Mouse (Mus musculus): Measurements from ENCODE around the gene Oard1. TPM values are rescaled to one million over a fixed set of nuclear protein-coding genes. Genes with fewer than 3 reads are reported as not detected.
A peak's percentile ranks its signal among the peaks of the same experiment; 100 is the strongest.

Oard1 gene
- polyA plus RNA-seq, 1 experiment from 2014 or later, result 70.6 TPM

DNA sequence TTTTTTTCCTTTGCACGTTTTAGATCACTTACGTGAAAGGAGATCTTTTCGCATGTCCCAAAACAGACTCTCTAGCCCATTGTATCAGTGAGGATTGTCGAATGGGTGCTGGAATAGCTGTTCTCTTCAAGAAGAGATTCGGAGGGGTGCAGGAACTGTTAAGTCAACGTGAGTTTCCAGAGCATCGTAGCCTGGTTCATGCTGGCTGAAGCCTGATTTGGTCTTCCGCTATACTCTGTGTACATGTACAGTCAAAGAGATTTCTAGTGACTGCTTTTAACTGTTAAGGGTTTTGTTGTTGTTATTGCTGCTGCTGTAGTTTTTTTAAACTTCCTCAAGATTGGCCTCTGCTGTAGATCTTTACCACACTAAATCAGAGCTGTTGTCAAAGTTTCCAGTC lies 1.4 kb downstream of the Oard1 start:
- WGBS, result 23% methylated on average over 8 of the region's 8 CpGs
- Histone ChIP-seq H3K4me3 (peak overlapping the region; percentile 93), H3K9me3 (no peaks in the 10 kb centered on the region), H3K4me1 (peaks cover 27% of the 10 kb centered on the region), H3K36me3 (peaks cover 29% of the 10 kb centered on the region), H3K27ac (peak overlapping the region; percentile 98), H3K27me3 (no peaks in the 10 kb centered on the region), H3K9ac (peak overlapping the region; percentile 76), H3K4me2 (peak overlapping the region; percentile 77)
- ATAC-seq (ENCODE audit: borderline replicate concordance, extremely low read depth, low FRiP score, low TSS enrichment), result no peak

DNA sequence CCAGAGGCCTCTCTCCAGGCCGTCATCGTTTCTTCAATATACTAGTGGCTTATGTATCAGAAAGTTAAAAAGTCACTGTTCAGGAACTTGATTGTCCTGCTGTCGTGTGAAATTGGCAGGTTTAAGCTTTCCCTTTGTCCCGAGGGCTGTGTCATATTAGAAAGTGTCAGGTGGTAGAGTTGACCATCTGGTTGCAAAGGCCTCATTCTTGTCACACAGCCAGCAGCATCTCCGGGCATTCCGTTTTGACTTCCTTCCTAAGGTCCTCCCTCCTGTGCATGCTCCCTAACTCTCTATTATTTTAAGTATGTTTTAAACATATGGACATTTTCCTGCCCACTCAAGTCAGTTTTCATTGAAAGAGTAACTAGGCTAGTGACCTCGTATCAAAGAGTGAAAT lies 6.2 kb downstream of the Oard1 start:
- 61% methylated on average over 7 of the region's 7 CpGs for WGBS
- ATAC-seq (ENCODE audit: borderline replicate concordance, extremely low read depth, low FRiP score, low TSS enrichment), result no peak
- no peaks in the 10 kb centered on the region for H3K27me3 ChIP-seq
- H3K36me3 ChIP-seq, result peaks cover 33% of the 10 kb centered on the region
- no peak overlapping the region for H3K4me3 ChIP-seq
- H3K9ac ChIP-seq, result no peak overlapping the region
- H3K9me3 ChIP-seq, result no peaks in the 10 kb centered on the region
- H3K27ac ChIP-seq, result peak overlapping the region; percentile 45
- peaks cover 23% of the 10 kb centered on the region for H3K4me1 ChIP-seq
- no peak overlapping the region for H3K4me2 ChIP-seq

DNA sequence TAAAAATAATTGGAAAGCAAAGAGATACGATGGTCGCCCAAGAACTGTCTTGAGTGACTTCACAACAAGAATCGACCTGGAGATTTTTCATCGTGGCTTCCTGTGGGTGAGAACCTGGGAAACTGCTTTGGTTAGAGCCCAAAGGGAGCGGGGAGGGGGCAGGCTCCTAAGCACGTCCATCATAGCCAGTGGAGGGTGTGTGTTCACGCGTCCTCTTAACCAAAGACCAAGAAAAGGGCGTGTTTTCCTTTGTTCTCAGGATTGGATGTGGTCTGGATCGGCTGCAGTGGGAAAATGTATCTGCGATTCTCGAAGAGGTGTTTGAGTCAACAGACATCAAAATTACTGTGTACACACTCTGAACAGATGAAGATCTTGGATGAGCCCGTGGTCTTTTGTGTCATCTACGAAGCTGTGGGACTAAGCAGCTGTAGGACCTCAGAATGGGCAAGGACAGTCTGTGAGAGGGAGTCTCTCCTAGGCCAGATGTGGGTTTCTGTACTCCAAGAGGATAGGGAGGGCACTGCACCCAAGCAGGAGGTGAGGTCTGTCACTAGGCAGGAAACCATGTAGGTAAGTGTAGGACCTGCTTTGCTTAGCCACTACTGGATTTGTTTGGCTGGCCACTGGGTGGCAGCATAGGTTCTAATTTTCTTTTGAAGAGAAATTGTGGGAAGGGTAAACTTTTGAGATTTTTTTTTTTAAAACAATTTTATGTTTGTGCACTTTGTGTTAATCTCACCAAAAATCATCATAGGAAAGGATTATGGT lies 6.8 kb downstream of the Oard1 start:
- Histone ChIP-seq H3K4me2 (no peak overlapping the region), H3K27ac (peak overlapping the region; percentile 45), H3K4me3 (no peak overlapping the region), H3K27me3 (no peaks in the 10 kb centered on the region), H3K9me3 (no peaks in the 10 kb centered on the region), H3K4me1 (peaks cover 17% of the 10 kb centered on the region), H3K36me3 (peaks cover 33% of the 10 kb centered on the region), H3K9ac (no peak overlapping the region)
- no peak for ATAC-seq (ENCODE audit: borderline replicate concordance, extremely low read depth, low FRiP score, low TSS enrichment)
- 73% methylated on average over 14 of the region's 14 CpGs for whole genome bisulfite sequencing

DNA sequence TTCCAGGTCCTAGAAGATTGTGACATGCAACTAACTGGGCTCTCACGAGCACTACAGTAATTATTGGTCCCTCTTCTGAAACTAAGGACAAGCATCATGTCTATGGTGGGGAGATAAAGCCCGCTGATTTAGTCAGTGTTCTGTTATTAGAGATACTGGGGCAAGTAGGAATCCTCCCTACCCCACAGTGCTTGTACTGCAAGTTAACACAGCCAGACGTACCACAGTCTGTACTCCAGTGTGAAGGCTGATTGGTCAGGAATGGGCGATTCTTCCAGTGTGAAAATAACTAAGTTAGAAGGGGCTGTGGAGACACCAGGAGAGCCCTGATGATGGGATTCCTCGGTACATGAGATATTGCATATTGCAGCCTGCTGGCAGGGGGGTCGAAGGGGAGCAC lies 7.7 kb downstream of the Oard1 start:
- peaks cover 12% of the 10 kb centered on the region for H3K4me1 ChIP-seq
- H3K36me3 ChIP-seq, result peaks cover 32% of the 10 kb centered on the region
- H3K27ac ChIP-seq, result no peak overlapping the region
- 73% methylated on average over 6 of the region's 6 CpGs for WGBS
- H3K4me3 ChIP-seq, result no peak overlapping the region
- no peak overlapping the region for H3K4me2 ChIP-seq
- H3K27me3 ChIP-seq, result no peaks in the 10 kb centered on the region
- no peaks in the 10 kb centered on the region for H3K9me3 ChIP-seq
- no peak overlapping the region for H3K9ac ChIP-seq
- ATAC-seq (ENCODE audit: borderline replicate concordance, extremely low read depth, low FRiP score, low TSS enrichment), result no peak

DNA sequence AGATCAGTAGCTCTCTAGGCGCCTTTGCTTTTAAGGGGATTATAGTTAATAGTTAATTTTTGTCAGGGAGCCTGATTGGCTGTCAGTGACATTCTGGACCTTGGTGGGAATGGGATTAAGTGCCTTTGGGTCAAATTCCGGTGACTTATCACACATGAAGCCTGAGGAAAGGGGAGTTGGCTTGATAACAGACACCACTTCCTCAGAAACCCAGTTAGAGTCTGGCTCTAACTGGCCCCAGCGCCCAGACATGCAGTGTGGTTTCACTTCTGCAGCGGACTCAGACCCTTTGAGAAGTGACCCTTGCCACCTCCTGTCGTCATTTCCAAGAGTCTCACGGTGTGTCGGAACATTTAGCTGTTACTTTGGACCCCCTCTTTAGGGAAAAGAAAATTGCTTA lies 8.4 kb downstream of the Oard1 start:
- peaks cover 12% of the 10 kb centered on the region for H3K4me1 ChIP-seq
- peak overlapping the region; percentile 36; the same call in 1 of the 2 replicates for H3K4me2 ChIP-seq
- H3K4me3 ChIP-seq, result no peak overlapping the region
- no peaks in the 10 kb centered on the region for H3K9me3 ChIP-seq
- ATAC-seq (ENCODE audit: borderline replicate concordance, extremely low read depth, low FRiP score, low TSS enrichment), result no peak
- H3K27me3 ChIP-seq, result no peaks in the 10 kb centered on the region
- peaks cover 28% of the 10 kb centered on the region for H3K36me3 ChIP-seq
- no peak overlapping the region for H3K27ac ChIP-seq
- no peak overlapping the region for H3K9ac ChIP-seq
- 42% methylated on average over 7 of the region's 7 CpGs for WGBS

DNA sequence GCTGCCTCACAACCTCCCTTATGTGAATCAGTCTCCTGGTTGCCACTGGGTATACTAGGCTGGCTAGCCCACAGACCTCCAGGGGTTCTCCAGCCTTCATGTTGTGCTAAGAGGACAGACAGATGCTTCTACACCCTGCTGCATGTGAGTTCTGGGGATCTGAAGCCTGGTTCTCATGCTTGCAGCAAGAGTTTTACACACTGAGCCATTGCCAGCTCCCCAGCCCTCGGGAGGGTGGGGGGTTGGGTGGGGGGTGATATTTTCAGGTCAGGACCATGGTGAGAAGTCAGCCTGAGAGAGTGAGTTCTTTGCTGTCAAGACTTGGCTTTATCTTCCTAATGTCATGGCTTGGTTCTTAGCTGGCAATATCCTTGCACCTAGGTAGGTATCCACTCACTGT lies 9.0 kb downstream of the Oard1 start:
- ATAC-seq (ENCODE audit: borderline replicate concordance, extremely low read depth, low FRiP score, low TSS enrichment), result no peak
- Histone ChIP-seq H3K27me3 (no peaks in the 10 kb centered on the region), H3K4me2 (no peak overlapping the region), H3K4me3 (no peak overlapping the region), H3K9me3 (no peaks in the 10 kb centered on the region), H3K4me1 (peaks cover 12% of the 10 kb centered on the region), H3K9ac (no peak overlapping the region), H3K36me3 (peaks cover 23% of the 10 kb centered on the region), H3K27ac (no peak overlapping the region)
- WGBS, result 81% methylated on average over 1 of the region's 1 CpGs

DNA sequence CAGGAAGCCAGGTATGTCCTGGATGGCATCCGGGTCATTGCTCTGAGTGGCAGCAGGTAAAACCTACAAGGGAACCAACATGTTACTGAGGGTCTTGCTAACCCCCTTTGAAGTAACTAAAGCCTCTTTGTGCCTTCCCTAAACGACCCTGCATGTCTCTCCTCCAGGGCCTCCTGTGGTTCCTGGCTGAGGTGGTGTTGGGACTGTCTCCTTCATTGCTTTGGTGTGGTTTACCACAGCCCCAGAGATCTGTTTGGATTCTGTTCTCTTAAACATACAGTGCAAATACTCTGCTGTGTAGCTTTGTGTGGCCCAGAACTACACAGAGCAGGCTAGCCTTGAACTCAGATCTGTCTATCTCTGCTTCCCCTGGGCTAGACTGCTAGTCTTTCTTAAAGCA lies 9.8 kb downstream of the Oard1 start:
- Histone ChIP-seq H3K9ac (no peak overlapping the region), H3K36me3 (peaks cover 16% of the 10 kb centered on the region), H3K4me3 (no peak overlapping the region), H3K27ac (no peak overlapping the region), H3K4me2 (no peak overlapping the region), H3K27me3 (no peaks in the 10 kb centered on the region), H3K9me3 (no peaks in the 10 kb centered on the region), H3K4me1 (peaks cover 12% of the 10 kb centered on the region)
- 52% methylated on average over 2 of the region's 2 CpGs for WGBS
- no peak for ATAC-seq (ENCODE audit: borderline replicate concordance, extremely low read depth, low FRiP score, low TSS enrichment)

DNA sequence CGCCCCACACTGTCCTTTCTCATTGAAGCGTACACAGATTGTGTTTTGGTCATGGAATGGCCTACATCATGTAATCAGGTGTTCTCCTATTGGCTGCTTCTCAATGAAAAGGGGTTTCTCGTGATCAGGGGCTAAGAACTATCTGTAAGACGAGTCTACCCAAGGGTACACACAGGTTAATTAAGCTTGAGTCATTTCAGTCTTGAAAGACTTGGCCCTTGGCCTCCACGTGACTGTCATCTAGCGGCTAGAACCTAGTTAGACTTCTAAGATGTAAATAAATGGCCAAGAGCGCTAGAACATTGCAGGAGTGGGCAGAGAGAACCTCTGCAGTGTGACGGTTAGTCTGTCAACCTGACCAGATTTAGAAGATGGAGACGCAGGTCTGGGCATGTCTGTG lies 14.4 kb downstream of the Oard1 start:
- no peak overlapping the region for H3K4me3 ChIP-seq
- no peaks in the 10 kb centered on the region for H3K36me3 ChIP-seq
- whole genome bisulfite sequencing, result 84% methylated on average over 9 of the region's 9 CpGs
- H3K4me2 ChIP-seq, result no peak overlapping the region
- no peak overlapping the region for H3K9ac ChIP-seq
- no peaks in the 10 kb centered on the region for H3K9me3 ChIP-seq
- peaks cover 31% of the 10 kb centered on the region for H3K4me1 ChIP-seq
- H3K27me3 ChIP-seq, result no peaks in the 10 kb centered on the region
- H3K27ac ChIP-seq, result no peak overlapping the region
- no peak for ATAC-seq (ENCODE audit: borderline replicate concordance, extremely low read depth, low FRiP score, low TSS enrichment)

DNA sequence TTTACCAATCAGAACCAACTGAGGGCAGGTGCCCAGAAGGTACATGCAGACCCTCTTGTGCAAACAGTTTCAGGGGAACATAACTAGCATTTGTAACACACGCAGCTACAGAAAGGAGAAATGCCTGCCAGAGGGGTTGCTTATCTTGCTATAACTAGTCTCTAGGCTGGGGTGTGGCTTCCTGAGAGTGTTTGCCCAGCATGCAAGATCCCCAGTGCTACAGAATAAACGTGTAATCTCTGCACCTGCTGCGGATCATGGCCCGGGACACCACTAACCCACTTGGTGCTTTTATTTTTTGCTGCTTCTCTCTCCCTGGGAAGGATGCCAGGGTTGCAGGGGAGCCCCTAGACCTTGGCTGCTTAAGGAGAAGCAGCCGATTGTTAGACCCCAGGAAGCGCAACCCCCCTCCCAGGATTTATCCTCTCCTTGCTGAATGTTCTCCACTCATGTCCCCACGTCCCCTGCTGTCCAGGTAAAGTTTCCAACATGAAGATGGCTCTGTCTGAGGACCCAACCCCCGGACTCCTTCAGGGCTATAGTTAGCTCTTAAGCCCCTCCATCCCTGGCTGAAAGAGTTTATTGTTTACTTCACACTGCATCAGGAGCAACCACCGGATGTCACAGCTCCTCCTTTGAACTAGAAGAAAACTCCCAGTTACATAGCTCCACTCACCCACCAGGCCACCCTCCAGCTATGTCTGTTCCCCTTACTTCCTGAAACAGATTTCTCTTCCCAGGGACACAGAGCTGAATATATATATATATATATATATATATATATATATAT lies 16.2 kb downstream of the Oard1 start:
- no peaks in the 10 kb centered on the region for H3K27me3 ChIP-seq
- H3K4me1 ChIP-seq, result peaks cover 42% of the 10 kb centered on the region
- H3K27ac ChIP-seq, result peak overlapping the region; percentile 76
- peak; percentile 32; the same call in 1 of the 2 replicates for ATAC-seq (ENCODE audit: borderline replicate concordance, extremely low read depth, low FRiP score, low TSS enrichment)
- H3K9ac ChIP-seq, result 0 out of 2 replicates have a peak overlapping the region, but pooled peaks have one; percentile 1
- no peaks in the 10 kb centered on the region for H3K9me3 ChIP-seq
- H3K4me2 ChIP-seq, result peak overlapping the region; percentile 7; the same call in 1 of the 2 replicates
- no peak overlapping the region for H3K4me3 ChIP-seq
- no peaks in the 10 kb centered on the region for H3K36me3 ChIP-seq
- 18% methylated on average over 9 of the region's 9 CpGs for WGBS

DNA sequence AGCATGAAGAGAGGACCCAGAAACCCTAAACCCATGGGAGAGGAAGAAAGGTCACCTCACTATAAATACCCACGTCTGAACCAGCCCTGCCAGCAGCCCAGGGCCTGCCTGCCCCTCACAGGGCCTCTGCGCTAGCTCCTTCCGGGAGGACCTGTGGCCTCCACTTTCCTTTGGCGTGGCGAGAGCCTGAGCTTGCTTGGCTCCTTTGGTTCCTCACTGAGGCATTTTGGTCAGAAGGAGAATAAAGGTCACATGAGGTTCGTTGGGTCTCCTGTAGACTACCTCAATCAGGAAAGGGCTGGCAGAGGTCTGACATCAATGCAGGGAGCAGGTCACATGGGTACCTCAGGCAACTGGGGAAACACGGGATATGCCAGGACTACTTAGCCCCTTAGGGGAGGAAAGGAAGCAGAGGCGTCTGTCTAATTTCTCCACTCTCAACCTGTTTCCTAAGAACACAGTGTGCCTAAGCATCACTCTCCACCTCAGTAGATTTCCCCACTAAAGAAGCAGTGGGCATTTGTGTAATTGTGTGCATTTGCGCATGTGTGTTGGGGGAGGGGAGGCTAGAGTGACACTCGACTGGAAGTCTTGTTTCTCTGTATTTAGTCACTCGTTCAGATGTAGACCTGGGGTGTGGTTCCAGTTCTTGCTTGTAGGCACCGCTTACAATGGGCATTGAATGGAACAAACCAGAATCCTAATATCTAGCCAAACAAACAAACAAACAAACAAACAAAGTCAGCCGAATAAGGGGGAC lies 17.4 kb downstream of the Oard1 start:
- H3K27ac ChIP-seq, result 0 out of 2 replicates have a peak overlapping the region, but pooled peaks have one; percentile 29
- WGBS, result 54% methylated on average over 13 of the region's 13 CpGs
- H3K4me3 ChIP-seq, result no peak overlapping the region
- no peaks in the 10 kb centered on the region for H3K27me3 ChIP-seq
- H3K9ac ChIP-seq, result no peak overlapping the region
- H3K4me1 ChIP-seq, result peaks cover 47% of the 10 kb centered on the region
- H3K9me3 ChIP-seq, result no peaks in the 10 kb centered on the region
- no peak overlapping the region for H3K4me2 ChIP-seq
- H3K36me3 ChIP-seq, result no peaks in the 10 kb centered on the region
- no peak for ATAC-seq (ENCODE audit: borderline replicate concordance, extremely low read depth, low FRiP score, low TSS enrichment)

DNA sequence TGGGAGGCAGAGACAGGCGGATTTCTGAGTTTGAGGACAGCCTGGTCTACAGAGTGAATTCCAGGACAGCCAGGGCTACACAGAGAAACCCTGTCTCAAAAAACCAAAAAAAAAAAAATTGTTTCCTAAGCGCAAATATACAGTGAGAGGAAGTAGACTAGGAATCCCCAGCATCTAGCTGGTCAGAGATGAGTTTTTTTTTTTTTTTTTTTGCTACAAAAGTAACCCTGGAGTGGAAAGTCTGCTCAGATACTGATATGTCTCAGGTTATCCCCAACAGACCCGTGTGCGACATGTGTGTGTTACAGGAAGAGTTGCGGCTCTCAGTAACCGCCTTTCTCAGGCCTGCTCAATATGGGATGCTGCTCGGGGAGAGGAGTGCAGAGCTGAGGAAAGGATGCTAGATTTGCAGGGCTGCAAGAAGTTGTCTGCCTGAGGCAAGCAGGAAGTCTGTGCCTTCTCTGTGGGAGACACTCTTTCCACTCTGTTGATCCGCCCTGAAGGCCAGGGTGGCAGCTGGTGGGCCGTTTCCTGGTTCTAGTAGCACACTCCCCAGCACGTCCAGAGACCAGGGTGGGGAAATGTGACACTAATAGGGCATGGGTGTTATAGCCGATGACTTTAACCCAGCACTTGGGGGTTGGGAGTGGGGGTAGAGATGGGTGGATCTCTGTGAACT lies 18.2 kb downstream of the Oard1 start:
- Histone ChIP-seq H3K27ac (0 out of 2 replicates have a peak overlapping the region, but pooled peaks have one; percentile 10), H3K4me1 (peaks cover 53% of the 10 kb centered on the region), H3K4me2 (no peak overlapping the region), H3K27me3 (no peaks in the 10 kb centered on the region), H3K9me3 (no peaks in the 10 kb centered on the region), H3K4me3 (no peak overlapping the region), H3K9ac (no peak overlapping the region), H3K36me3 (no peaks in the 10 kb centered on the region)
- ATAC-seq (ENCODE audit: borderline replicate concordance, extremely low read depth, low FRiP score, low TSS enrichment), result no peak
- WGBS, result 70% methylated on average over 11 of the region's 11 CpGs

All from lung, embryonic 15.5 days (tissue).